Mouse (Mus musculus) hindbrain, embryonic 12.5 days (tissue): ENCODE results near the gene Slc44a5. TPM values are rescaled to one million over a fixed set of nuclear protein-coding genes. Genes with fewer than 3 reads are reported as not detected.

Experiments
- ATAC-seq: fragments of 200-750 bp; cut with Nextera tagmentation; 2 replicates; pipeline ENCODE4 v1.8.0; 2017; ENCODE audit warnings: moderate TSS enrichment; ENCODE audit not compliant: low FRiP score
- H3K27ac ChIP-seq: fragments of 300-500 bp; sonication (generic); 2 replicates; pipeline ENCODE4 v1.5.1; 2016; ENCODE audit warnings: mild to moderate bottlenecking
- H3K27me3 ChIP-seq: fragments of 300-500 bp; sonication (generic); 2 replicates; pipeline ENCODE4 v1.6.1; 2016; ENCODE audit warnings: mild to moderate bottlenecking
- H3K36me3 ChIP-seq: fragments of 300-500 bp; sonication (generic); 2 replicates; pipeline ENCODE4 v1.6.1; 2016; ENCODE audit warnings: mild to moderate bottlenecking
- H3K4me1 ChIP-seq: fragments of 300-500 bp; sonication (generic); 2 replicates; pipeline ENCODE4 v1.6.1; 2016
- H3K4me2 ChIP-seq: fragments of 300-500 bp; sonication (generic); replicated peaks from 2 replicates; pipeline ENCODE4 v1.6.1; 2016; ENCODE audit warnings: mild to moderate bottlenecking
- H3K4me3 ChIP-seq: fragments of 300-500 bp; sonication (generic); 2 replicates; pipeline ENCODE4 v1.5.1; 2016; ENCODE audit warnings: mild to moderate bottlenecking
- H3K9ac ChIP-seq: fragments of 300-500 bp; sonication (generic); 2 replicates; pipeline ENCODE4 v1.6.1; 2016; ENCODE audit warnings: mild to moderate bottlenecking, moderate library complexity
- H3K9me3 ChIP-seq: fragments of 300-500 bp; sonication (generic); replicated peaks from 2 replicates; pipeline ENCODE4 v1.6.1; 2016; ENCODE audit warnings: mild to moderate bottlenecking
- WGBS: fragments of 180-500 bp; shearing (Covaris S2); methylation state at CpG from one replicate; pipeline ENCODE4 v1.1.7; 2016; 5-methylcytosine and 5-hydroxymethylcytosine counted together
- polyA plus RNA-seq: library from polyadenylated mRNA; unstranded; fragments of >200 nt; fragmentation: Nextera tagmentation; extraction: Ambion mirVana; gene quantifications from 2 replicates; pipeline ENCODE4 v1.2.1, GENCODE M21; 2016

The Slc44a5 gene
- polyA plus RNA-seq, 1 experiment from 2014 or later, result 5.7 TPM

- WGBS, result under 1% methylated on average over 41 of the region's 41 CpGs
- Histone ChIP-seq H3K9ac (peak within 1 kb of the TSS; percentile 75), H3K4me2 (peak within 1 kb of the TSS; percentile 64), H3K4me1 (peaks cover 17% of the 10 kb centered on the region; the same call in 1 of the 2 replicates), H3K4me3 (peak within 1 kb of the TSS; percentile 79), H3K9me3 (no peaks in the 10 kb centered on the region), H3K36me3 (no peaks in the 10 kb centered on the region), H3K27ac (peak within 1 kb of the TSS; percentile 84), H3K27me3 (no peaks in the 10 kb centered on the region)
- peak; percentile 98 for ATAC-seq
Measured at GRCm38 (mm10) chr3:153944335-153944990, 28.8 kb upstream of the Slc44a5 start, which contains the start of gene Acadm. TSS of gene Acadm (minus strand) at chr3:153944632.

- Histone ChIP-seq H3K36me3 (no peaks in the 10 kb centered on the region), H3K27me3 (no peaks in the 10 kb centered on the region), H3K4me3 (no peak overlapping the region), H3K9ac (no peak overlapping the region), H3K9me3 (no peaks in the 10 kb centered on the region), H3K4me1 (peaks cover 17% of the 10 kb centered on the region; the same call in 1 of the 2 replicates), H3K4me2 (no peak overlapping the region), H3K27ac (no peak overlapping the region)
- WGBS, result 68% methylated on average over 4 of the region's 4 CpGs
- no peak for ATAC-seq
Measured at GRCm38 (mm10) chr3:153947271-153947670, 26.0 kb upstream of the Slc44a5 start.

- ATAC-seq, result no peak
- 86% methylated on average over 2 of the region's 2 CpGs for WGBS
Measured at GRCm38 (mm10) chr3:153948176-153948575, 25.1 kb upstream of the Slc44a5 start.

GRCm38 (mm10) chr3:153957916-153958315 lies 15.3 kb upstream of the Slc44a5 start:
- Histone ChIP-seq H3K4me3 (no peak overlapping the region), H3K4me1 (no peaks in the 10 kb centered on the region), H3K27ac (no peak overlapping the region), H3K27me3 (no peaks in the 10 kb centered on the region), H3K9ac (no peak overlapping the region), H3K9me3 (no peaks in the 10 kb centered on the region), H3K4me2 (no peak overlapping the region), H3K36me3 (no peaks in the 10 kb centered on the region)
- 92% methylated on average over 5 of the region's 5 CpGs for WGBS
- ATAC-seq, result no peak

More at GRCm38 (mm10) chr3:153948176-153948575, 25.1 kb upstream of the Slc44a5 start:
- Histone ChIP-seq H3K4me3 (no peak overlapping the region), H3K9me3 (no peaks in the 10 kb centered on the region), H3K4me2 (no peak overlapping the region), H3K27me3 (no peaks in the 10 kb centered on the region), H3K36me3 (no peaks in the 10 kb centered on the region), H3K9ac (no peak overlapping the region), H3K27ac (no peak overlapping the region), H3K4me1 (peaks cover 8% of the 10 kb centered on the region; the same call in 1 of the 2 replicates)

GRCm38 (mm10) chr3:153959035-153959730 lies 14.1 kb upstream of the Slc44a5 start:
- Histone ChIP-seq H3K9me3 (no peaks in the 10 kb centered on the region), H3K27me3 (no peaks in the 10 kb centered on the region), H3K36me3 (no peaks in the 10 kb centered on the region), H3K4me3 (no peak overlapping the region), H3K27ac (no peak overlapping the region), H3K4me2 (no peak overlapping the region), H3K9ac (no peak overlapping the region), H3K4me1 (no peaks in the 10 kb centered on the region)
- WGBS, result 100% methylated on average over 1 of the region's 1 CpGs
- peak; percentile 38 for ATAC-seq

- no peak overlapping the region for H3K4me2 ChIP-seq
- H3K9ac ChIP-seq, result no peak overlapping the region
- peak; percentile 38; the same call in 1 of the 2 replicates for ATAC-seq
- WGBS, result 84% methylated on average over 9 of the region's 9 CpGs
- no peaks in the 10 kb centered on the region for H3K36me3 ChIP-seq
- no peak overlapping the region for H3K4me3 ChIP-seq
- H3K27ac ChIP-seq, result 0 out of 2 replicates have a peak overlapping the region, but pooled peaks have one; percentile 30
- no peaks in the 10 kb centered on the region for H3K4me1 ChIP-seq
- no peaks in the 10 kb centered on the region for H3K9me3 ChIP-seq
- H3K27me3 ChIP-seq, result no peaks in the 10 kb centered on the region
Measured at GRCm38 (mm10) chr3:153959731-153960207, 13.5 kb upstream of the Slc44a5 start.

GRCm38 (mm10) chr3:153960884-153961283 lies 12.4 kb upstream of the Slc44a5 start:
- no peaks in the 10 kb centered on the region for H3K4me1 ChIP-seq
- peak; percentile 47; the same call in 1 of the 2 replicates for ATAC-seq
- no peaks in the 10 kb centered on the region for H3K27me3 ChIP-seq
- no peaks in the 10 kb centered on the region for H3K9me3 ChIP-seq
- H3K4me3 ChIP-seq, result no peak overlapping the region
- 69% methylated on average over 2 of the region's 2 CpGs for WGBS
- no peak overlapping the region for H3K27ac ChIP-seq
- no peaks in the 10 kb centered on the region for H3K36me3 ChIP-seq
- no peak overlapping the region for H3K4me2 ChIP-seq
- H3K9ac ChIP-seq, result no peak overlapping the region

- no peaks in the 10 kb centered on the region for H3K36me3 ChIP-seq
- H3K27me3 ChIP-seq, result no peaks in the 10 kb centered on the region
- no peak overlapping the region for H3K9ac ChIP-seq
- ATAC-seq, result no peak
- H3K4me3 ChIP-seq, result no peak overlapping the region
- no peak overlapping the region for H3K27ac ChIP-seq
- H3K4me1 ChIP-seq, result no peaks in the 10 kb centered on the region
- H3K4me2 ChIP-seq, result no peak overlapping the region
- H3K9me3 ChIP-seq, result no peaks in the 10 kb centered on the region
- WGBS, result 68% methylated on average over 6 of the region's 6 CpGs
Measured at GRCm38 (mm10) chr3:153961632-153962389, 11.4 kb upstream of the Slc44a5 start.

- 92% methylated on average over 5 of the region's 5 CpGs for WGBS
- H3K4me1 ChIP-seq, result no peaks in the 10 kb centered on the region
- H3K9me3 ChIP-seq, result no peaks in the 10 kb centered on the region
- no peak for ATAC-seq
- H3K36me3 ChIP-seq, result no peaks in the 10 kb centered on the region
- H3K27ac ChIP-seq, result no peak overlapping the region
- no peak overlapping the region for H3K9ac ChIP-seq
- H3K4me3 ChIP-seq, result no peak overlapping the region
- H3K4me2 ChIP-seq, result no peak overlapping the region
- H3K27me3 ChIP-seq, result peaks cover 6% of the 10 kb centered on the region; the same call in 1 of the 2 replicates
Measured at GRCm38 (mm10) chr3:153967447-153967846, 5.8 kb upstream of the Slc44a5 start.

GRCm38 (mm10) chr3:153968549-153968948 lies 4.7 kb upstream of the Slc44a5 start:
- Histone ChIP-seq H3K9me3 (no peaks in the 10 kb centered on the region), H3K9ac (no peak overlapping the region), H3K4me3 (no peak overlapping the region), H3K36me3 (no peaks in the 10 kb centered on the region), H3K27ac (no peak overlapping the region), H3K27me3 (peaks cover 16% of the 10 kb centered on the region), H3K4me2 (no peak overlapping the region), H3K4me1 (no peaks in the 10 kb centered on the region)
- 43% methylated on average over 4 of the region's 4 CpGs for WGBS
- no peak for ATAC-seq

GRCm38 (mm10) chr3:153969451-153969850 lies 3.8 kb upstream of the Slc44a5 start:
- no peak overlapping the region for H3K4me3 ChIP-seq
- no peak for ATAC-seq
- peaks cover 8% of the 10 kb centered on the region for H3K4me1 ChIP-seq
- no peaks in the 10 kb centered on the region for H3K36me3 ChIP-seq
- no peak overlapping the region for H3K27ac ChIP-seq
- H3K9ac ChIP-seq, result no peak overlapping the region
- 87% methylated on average over 4 of the region's 4 CpGs for WGBS
- H3K4me2 ChIP-seq, result no peak overlapping the region
- H3K9me3 ChIP-seq, result no peaks in the 10 kb centered on the region
- peaks cover 25% of the 10 kb centered on the region for H3K27me3 ChIP-seq
